Mouse (Mus musculus) heart, embryonic 13.5 days (tissue): ENCODE results near the gene Gipr. TPM values are rescaled to one million over a fixed set of nuclear protein-coding genes. Genes with fewer than 3 reads are reported as not detected.
A peak's percentile ranks its signal among the peaks of the same experiment; 100 is the strongest.

ENCODE experiments used
- ATAC-seq: fragments of 200-750 bp; cut with Nextera tagmentation; 2 replicates; pipeline ENCODE4 v1.8.0; 2017; ENCODE audit warnings: moderate TSS enrichment; ENCODE audit not compliant: insufficient number of reproducible peaks, low FRiP score, low TSS enrichment; ENCODE audit errors: extremely low read depth
- H3K27ac ChIP-seq: fragments of 300-500 bp; sonication (generic); replicated peaks from 2 replicates; pipeline ENCODE4 v1.5.1; 2015; ENCODE audit warnings: moderate library complexity, mild to moderate bottlenecking, inconsistent platforms
- H3K27me3 ChIP-seq: fragments of 300-500 bp; sonication (generic); replicated peaks from 2 replicates; pipeline ENCODE4 v1.6.1; 2015; ENCODE audit warnings: mild to moderate bottlenecking, inconsistent platforms
- H3K36me3 ChIP-seq: fragments of 300-500 bp; sonication (generic); 2 replicates; pipeline ENCODE4 v1.6.1; 2015; ENCODE audit warnings: mild to moderate bottlenecking, inconsistent platforms
- H3K4me1 ChIP-seq: fragments of 300-500 bp; sonication (generic); 2 replicates; pipeline ENCODE4 v1.6.1; 2015; ENCODE audit warnings: inconsistent platforms
- H3K4me2 ChIP-seq: fragments of 300-500 bp; sonication (generic); 2 replicates; pipeline ENCODE4 v1.6.1; 2015; ENCODE audit warnings: inconsistent platforms, mild to moderate bottlenecking, moderate library complexity
- H3K4me3 ChIP-seq: fragments of 300-500 bp; sonication (generic); 2 replicates; pipeline ENCODE4 v1.5.1; 2015; ENCODE audit warnings: moderate library complexity, mild to moderate bottlenecking, inconsistent platforms
- H3K9ac ChIP-seq: fragments of 300-500 bp; sonication (generic); 2 replicates; pipeline ENCODE4 v1.6.1; 2015; ENCODE audit warnings: inconsistent platforms, mild to moderate bottlenecking, moderate library complexity
- H3K9me3 ChIP-seq: fragments of 300-500 bp; sonication (generic); 2 replicates; pipeline ENCODE4 v1.6.1; 2016; ENCODE audit warnings: inconsistent platforms
- WGBS: fragments of 180-500 bp; shearing (Covaris S2); methylation state at CpG from one replicate; pipeline ENCODE4 v1.1.7; 2015; ENCODE audit warnings: mixed read lengths; 5-methylcytosine and 5-hydroxymethylcytosine counted together
- polyA plus RNA-seq: library from polyadenylated mRNA; unstranded; fragments of >200 nt; fragmentation: Nextera tagmentation; extraction: Ambion mirVana; gene quantifications from 2 replicates; pipeline ENCODE4 v1.2.1, GENCODE M21; 2015

Gipr gene
- 9.9 and 14.6 TPM in 2 replicates for polyA plus RNA-seq

DNA sequence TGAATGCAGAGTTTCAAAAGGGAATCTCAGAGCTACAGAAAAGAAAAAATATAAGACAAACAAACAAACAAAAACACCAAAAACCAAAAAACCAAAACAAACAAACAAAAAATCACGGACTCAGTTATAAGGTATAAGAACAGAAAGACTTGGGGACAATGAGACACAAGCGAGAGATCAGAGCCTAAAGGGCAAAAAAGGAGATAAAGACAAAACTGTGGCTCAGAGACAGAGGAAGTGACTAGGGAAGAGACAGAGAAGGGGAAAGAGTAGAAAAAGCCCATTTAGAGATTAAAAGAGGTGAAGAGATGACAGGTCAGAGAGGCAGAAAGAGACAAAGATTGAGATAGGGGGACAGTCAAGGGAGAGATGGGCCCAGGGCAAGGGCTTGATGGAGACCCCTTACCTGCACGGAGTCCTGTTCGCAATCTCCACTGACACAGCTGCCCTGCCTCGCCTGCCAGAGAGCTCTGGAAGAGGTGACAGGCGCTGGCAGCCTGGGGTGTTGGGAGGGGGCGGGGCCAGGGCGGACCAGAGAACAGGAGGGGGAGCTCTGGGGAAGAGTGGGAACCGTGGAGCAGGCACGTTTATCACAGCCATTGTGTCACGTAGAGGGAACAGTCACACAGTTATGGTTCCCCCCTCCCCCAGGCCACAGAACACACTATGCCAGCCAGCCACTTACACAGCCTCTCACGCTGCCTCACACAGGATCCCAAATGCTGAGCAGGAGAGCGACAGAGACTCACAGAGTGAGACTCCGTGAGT lies at the start of gene Gipr:
TSS of gene Gipr (minus strand) at position 472 of the 768 bp plus-strand sequence.
- H3K27me3 ChIP-seq = peaks cover 19% of the 10 kb centered on the region
- H3K36me3 ChIP-seq = no peaks in the 10 kb centered on the region
- H3K4me3 ChIP-seq = peak within 1 kb of the TSS; percentile 37
- peak within 1 kb of the TSS; percentile 71 for H3K9ac ChIP-seq
- H3K9me3 ChIP-seq = no peaks in the 10 kb centered on the region
- H3K4me1 ChIP-seq = peaks cover 57% of the 10 kb centered on the region
- H3K27ac ChIP-seq = peak within 1 kb of the TSS; percentile 91
- H3K4me2 ChIP-seq = peak within 1 kb of the TSS; percentile 64
- ATAC-seq = peak; percentile 53
- WGBS = 5% methylated on average over 14 of the region's 14 CpGs

DNA sequence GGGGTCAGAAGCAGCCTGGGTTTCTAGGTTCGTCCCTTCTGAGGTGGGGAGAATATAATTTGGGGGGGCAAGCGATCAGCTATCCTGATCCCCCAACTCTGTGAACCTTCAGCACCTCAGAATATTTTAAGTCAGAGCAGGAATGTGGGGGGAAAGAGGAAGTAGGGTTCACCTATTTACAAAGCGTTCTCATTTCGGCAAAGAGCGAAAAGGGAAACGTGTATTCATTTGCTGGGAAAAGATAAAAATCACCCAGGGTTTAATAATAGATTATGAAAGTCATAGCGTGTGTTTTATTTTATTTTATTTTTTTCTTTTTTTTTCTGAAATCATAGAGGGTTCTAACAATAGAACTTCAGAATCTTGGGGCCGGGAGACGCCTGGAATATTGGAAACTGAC lies 49.0 kb upstream of the Gipr start:
- H3K36me3 ChIP-seq = no peaks in the 10 kb centered on the region
- no peak overlapping the region for H3K27ac ChIP-seq
- H3K9ac ChIP-seq = no peak overlapping the region
- H3K4me1 ChIP-seq = peaks cover 36% of the 10 kb centered on the region
- H3K9me3 ChIP-seq = no peaks in the 10 kb centered on the region
- no peak for ATAC-seq
- no peak overlapping the region for H3K4me3 ChIP-seq
- no peak overlapping the region for H3K4me2 ChIP-seq
- 61% methylated on average over 9 of the region's 9 CpGs for WGBS
- H3K27me3 ChIP-seq = peaks cover 29% of the 10 kb centered on the region

DNA sequence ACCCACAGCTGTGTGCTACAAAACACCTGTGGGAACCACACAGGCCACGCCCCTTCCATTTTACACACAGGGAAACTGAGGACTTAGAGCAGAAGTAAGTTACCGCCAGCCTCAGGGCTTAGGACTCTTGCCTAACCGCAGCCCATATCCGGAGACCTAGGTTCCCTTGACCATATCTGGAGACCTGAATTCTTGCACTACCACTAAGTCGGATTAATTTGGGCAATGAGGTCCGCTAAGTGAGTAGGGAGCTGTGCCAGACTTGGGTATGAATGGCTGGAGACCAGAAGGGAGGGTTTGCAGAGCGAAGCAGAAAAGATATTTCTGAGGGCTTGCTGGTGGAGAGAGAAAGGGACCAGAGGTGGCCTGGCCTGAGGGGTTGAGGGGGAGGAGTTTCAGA lies 48.4 kb upstream of the Gipr start:
- no peaks in the 10 kb centered on the region for H3K36me3 ChIP-seq
- ATAC-seq = no peak
- no peaks in the 10 kb centered on the region for H3K9me3 ChIP-seq
- H3K4me2 ChIP-seq = no peak overlapping the region
- H3K27me3 ChIP-seq = peaks cover 29% of the 10 kb centered on the region
- no peak overlapping the region for H3K4me3 ChIP-seq
- H3K9ac ChIP-seq = no peak overlapping the region
- peaks cover 36% of the 10 kb centered on the region for H3K4me1 ChIP-seq
- 58% methylated on average over 7 of the region's 7 CpGs for WGBS
- H3K27ac ChIP-seq = no peak overlapping the region

DNA sequence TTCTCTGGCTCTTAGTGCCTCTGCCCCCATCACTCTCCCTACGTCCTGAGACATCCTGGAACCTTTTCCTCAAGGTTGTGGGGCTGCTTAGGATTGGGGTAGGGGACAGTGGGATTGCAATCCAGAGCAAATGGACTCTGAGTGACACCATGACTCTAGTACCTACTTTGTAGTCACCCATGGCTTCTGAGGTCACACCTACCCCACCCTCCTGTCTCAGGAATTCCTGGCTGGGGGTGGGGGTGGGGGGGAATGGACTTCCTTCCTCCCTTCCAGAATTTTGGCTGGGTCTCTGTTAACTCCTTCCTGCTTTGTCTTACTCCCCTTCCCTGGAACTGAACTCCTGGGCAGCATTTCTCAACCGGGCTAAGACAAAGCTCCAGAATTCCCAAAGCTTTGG lies 47.5 kb upstream of the Gipr start:
- H3K4me2 ChIP-seq = peak overlapping the region; percentile 84
- WGBS = 52% methylated on average over 2 of the region's 2 CpGs
- no peak for ATAC-seq
- peaks cover 29% of the 10 kb centered on the region for H3K27me3 ChIP-seq
- no peaks in the 10 kb centered on the region for H3K36me3 ChIP-seq
- H3K9me3 ChIP-seq = no peaks in the 10 kb centered on the region
- peaks cover 34% of the 10 kb centered on the region for H3K4me1 ChIP-seq
- H3K27ac ChIP-seq = no peak overlapping the region
- no peak overlapping the region for H3K9ac ChIP-seq
- peak overlapping the region; percentile 60; the same call in 1 of the 2 replicates for H3K4me3 ChIP-seq

DNA sequence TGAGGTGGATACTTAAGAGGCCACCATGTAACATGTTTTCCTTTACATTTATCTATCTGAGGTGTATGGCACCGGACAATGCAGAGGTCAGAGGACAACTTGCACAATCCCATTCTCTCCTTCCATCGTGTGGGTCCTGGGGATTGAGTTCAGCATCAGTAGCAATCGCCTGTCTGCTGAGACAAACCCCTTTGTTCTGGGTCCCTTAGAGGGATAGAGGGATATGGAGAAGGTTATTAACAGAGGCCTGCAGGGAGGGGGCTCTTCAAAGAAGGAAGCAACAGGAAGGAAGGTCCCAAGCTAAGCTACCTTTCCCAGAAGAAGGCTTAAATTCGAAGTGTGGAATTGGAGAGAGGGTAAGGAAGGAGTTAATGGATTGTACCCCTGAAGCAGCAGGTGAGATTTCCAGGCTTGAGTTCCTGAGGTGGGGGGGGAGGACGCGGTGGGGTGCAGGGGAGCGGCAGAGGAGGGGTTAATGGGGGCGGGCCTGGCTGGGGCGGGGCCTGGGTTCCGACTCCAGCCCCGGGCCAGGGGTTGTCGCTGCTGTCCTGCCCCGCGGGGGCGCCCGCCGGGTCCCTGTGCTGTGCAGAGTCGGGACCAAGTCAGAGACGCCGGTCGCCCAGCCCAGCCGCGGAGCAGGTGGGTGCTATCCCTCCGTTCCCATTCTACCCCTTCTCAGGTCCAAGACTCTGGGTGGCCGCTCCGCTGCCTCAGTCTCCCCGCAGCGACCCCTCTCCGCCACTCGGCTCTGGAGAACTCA lies 46.2 kb upstream of the Gipr start, which contains the start of gene Gpr4:
TSS of gene Gpr4 (plus strand) at position 543 of the 760 bp plus-strand sequence.
- peak; percentile 51; the same call in 1 of the 2 replicates for ATAC-seq
- Histone ChIP-seq H3K27me3 (peaks cover 29% of the 10 kb centered on the region), H3K9ac (peak within 1 kb of the TSS; percentile 80), H3K27ac (no peak within 1 kb of the TSS), H3K9me3 (no peaks in the 10 kb centered on the region), H3K4me2 (peak within 1 kb of the TSS; percentile 84), H3K4me3 (peak within 1 kb of the TSS; percentile 60), H3K4me1 (peaks cover 24% of the 10 kb centered on the region), H3K36me3 (0 out of 2 replicates have a peak, but pooled peaks cover 2% of the 10 kb centered on the region)
- 2% methylated on average over 26 of the region's 30 CpGs for WGBS

DNA sequence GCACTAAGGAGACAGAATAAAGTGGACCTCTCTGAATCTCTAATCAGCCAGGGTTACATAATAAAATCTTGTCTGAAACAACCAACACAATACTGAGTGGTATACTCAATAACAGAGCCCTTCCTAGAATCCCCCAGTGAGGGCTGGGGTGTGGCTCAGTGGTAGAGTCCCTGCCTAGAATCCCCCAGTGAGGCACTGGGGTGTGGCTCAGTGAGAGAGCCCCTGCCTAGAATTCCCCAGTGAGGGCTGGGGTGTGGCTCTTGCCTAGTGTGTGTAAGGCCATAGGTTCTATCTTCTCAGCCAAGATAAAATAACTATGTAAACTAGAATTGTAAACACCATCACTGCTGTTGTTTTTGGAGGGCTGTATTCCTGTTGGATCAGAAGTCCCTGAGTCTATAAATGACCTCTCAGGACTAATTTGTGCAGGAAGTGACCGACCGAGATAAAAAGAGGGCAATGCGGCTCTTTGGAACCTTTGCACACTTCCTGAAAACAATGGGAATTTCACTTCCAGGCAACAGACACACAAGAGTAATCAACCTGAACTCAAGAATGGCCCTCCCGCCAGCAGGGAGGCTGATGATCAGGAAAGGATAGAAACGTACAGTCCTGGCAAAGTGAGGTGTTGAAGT lies 45.2 kb upstream of the Gipr start:
- H3K4me1 ChIP-seq = peaks cover 24% of the 10 kb centered on the region
- H3K27ac ChIP-seq = no peak overlapping the region
- H3K36me3 ChIP-seq = peaks cover 8% of the 10 kb centered on the region; the same call in 1 of the 2 replicates
- no peak overlapping the region for H3K9ac ChIP-seq
- H3K4me2 ChIP-seq = no peak overlapping the region
- peaks cover 25% of the 10 kb centered on the region for H3K27me3 ChIP-seq
- 52% methylated on average over 5 of the region's 5 CpGs for WGBS
- H3K4me3 ChIP-seq = no peak overlapping the region
- no peaks in the 10 kb centered on the region for H3K9me3 ChIP-seq
- no peak for ATAC-seq

DNA sequence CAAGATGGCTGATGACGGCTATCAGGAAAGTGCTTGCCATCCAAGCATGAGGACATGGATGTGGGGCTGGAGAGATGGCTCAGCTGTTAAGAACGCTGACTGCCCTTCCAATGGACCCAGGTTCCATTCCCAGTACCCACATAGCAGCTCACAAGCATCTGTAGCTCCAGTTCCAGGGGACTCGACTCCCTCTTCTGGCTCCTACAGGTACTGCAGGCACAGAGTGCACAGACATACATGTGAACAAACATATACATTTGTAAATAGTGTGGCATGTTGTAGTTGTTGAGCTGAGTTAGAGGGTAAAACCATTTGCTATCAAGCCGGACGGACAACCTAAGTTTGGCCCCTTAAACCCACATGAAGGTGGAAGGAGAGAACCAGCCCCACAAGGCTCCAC lies 44.1 kb upstream of the Gipr start:
- H3K9ac ChIP-seq = no peak overlapping the region
- H3K27ac ChIP-seq = no peak overlapping the region
- ATAC-seq = no peak
- no peak overlapping the region for H3K4me3 ChIP-seq
- H3K27me3 ChIP-seq = peaks cover 25% of the 10 kb centered on the region
- peaks cover 20% of the 10 kb centered on the region for H3K36me3 ChIP-seq
- 87% methylated on average over 5 of the region's 5 CpGs for WGBS
- H3K4me1 ChIP-seq = peaks cover 24% of the 10 kb centered on the region
- H3K4me2 ChIP-seq = no peak overlapping the region
- no peaks in the 10 kb centered on the region for H3K9me3 ChIP-seq

DNA sequence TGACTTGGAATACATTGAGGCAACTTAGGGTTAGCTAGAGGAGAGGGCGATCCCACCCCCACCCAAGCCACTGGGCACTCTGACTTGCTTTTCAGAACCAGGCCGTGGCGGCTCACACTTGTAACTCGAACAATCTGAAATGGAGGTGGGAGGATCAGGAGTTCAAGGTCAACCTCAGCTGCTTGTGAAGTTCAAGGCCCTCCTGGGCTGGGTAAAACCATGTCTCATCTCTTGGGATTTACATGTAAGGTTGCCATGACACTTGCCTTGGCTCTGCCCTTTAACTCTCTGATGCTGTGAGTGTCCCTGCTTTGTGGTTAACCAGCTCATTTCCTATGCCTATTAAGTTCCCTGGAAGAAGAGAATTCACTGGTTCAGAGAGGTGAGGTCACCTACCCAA lies 43.6 kb upstream of the Gipr start:
- WGBS = 81% methylated on average over 4 of the region's 4 CpGs
- H3K27ac ChIP-seq = no peak overlapping the region
- no peak overlapping the region for H3K9ac ChIP-seq
- peaks cover 21% of the 10 kb centered on the region for H3K27me3 ChIP-seq
- no peaks in the 10 kb centered on the region for H3K9me3 ChIP-seq
- H3K4me1 ChIP-seq = peaks cover 21% of the 10 kb centered on the region
- no peak overlapping the region for H3K4me2 ChIP-seq
- no peak for ATAC-seq
- H3K4me3 ChIP-seq = no peak overlapping the region
- H3K36me3 ChIP-seq = peaks cover 25% of the 10 kb centered on the region

DNA sequence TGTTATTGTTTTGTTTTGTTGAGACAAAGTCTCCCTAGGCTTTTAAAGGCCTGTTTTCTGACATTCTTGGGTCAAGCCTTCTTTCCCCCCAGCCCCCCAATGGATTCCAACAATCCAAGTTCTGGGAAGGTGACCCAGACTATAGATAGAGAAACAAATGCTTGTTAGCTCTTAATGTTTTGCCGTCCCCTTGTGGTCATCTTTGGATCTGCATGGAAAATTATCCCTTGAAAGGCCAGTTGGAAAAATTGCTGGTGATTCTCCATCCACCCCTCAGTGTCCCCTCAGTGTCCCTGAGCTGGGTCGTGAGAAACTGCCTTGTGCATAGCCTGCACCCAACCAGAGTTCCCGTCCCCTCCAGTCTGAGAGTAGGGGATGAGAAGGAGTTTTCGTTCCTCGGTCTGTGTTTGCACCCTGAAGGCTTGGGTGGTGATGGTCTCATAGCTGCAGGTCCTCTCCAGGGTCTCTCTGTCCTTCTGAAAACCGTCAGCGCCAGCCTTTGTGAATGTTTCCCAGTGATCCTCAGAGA lies 43.1 kb upstream of the Gipr start:
- H3K36me3 ChIP-seq = peaks cover 30% of the 10 kb centered on the region
- 48% methylated on average over 7 of the region's 7 CpGs for WGBS
- H3K9ac ChIP-seq = no peak overlapping the region
- peaks cover 17% of the 10 kb centered on the region for H3K4me1 ChIP-seq
- no peak for ATAC-seq
- H3K4me2 ChIP-seq = no peak overlapping the region
- H3K27ac ChIP-seq = no peak overlapping the region
- H3K27me3 ChIP-seq = peaks cover 16% of the 10 kb centered on the region
- H3K4me3 ChIP-seq = no peak overlapping the region
- H3K9me3 ChIP-seq = no peaks in the 10 kb centered on the region

DNA sequence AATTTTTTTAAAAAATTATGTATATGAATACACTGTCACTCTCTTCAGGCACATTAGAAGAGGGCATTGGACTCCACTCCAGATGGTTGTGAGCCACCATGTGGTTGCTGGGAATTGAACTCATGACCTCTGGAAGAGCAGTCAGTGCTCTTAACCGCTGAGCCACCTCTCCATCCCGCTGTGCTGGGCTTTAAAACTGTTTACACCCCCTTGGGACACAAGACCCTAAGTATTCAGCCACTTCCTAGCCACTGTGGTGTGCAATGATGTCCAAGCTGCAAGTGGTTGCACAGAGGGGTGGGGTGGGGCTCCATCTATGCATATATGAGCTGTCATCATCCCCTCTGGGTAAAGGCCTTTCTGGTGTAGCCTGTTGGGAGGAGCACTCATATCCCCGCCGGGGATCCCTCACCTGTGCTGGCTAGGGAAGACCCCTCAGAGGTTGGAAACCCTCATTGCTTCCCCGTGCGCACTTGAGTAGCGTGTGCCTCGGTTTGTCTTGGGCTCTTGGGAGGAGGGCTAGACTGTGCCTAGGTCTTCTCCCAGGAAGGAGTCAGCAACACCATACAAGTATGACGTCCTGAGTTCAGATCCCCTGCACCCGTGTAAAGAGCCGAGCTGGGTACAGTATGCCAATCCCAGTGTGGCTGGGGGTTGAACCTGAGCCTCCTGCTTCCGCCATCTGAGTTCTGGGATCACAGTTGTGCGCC lies 42.4 kb upstream of the Gipr start:
- H3K9me3 ChIP-seq = no peaks in the 10 kb centered on the region
- no peak overlapping the region for H3K9ac ChIP-seq
- peaks cover 35% of the 10 kb centered on the region for H3K36me3 ChIP-seq
- H3K4me3 ChIP-seq = no peak overlapping the region
- no peak for ATAC-seq
- no peak overlapping the region for H3K4me2 ChIP-seq
- H3K27me3 ChIP-seq = peaks cover 11% of the 10 kb centered on the region
- H3K4me1 ChIP-seq = peaks cover 17% of the 10 kb centered on the region
- H3K27ac ChIP-seq = no peak overlapping the region
- 77% methylated on average over 13 of the region's 13 CpGs for WGBS
